8 mouse cellular contexts compared by ENCODE assay signal in the genomic region with DNA sequence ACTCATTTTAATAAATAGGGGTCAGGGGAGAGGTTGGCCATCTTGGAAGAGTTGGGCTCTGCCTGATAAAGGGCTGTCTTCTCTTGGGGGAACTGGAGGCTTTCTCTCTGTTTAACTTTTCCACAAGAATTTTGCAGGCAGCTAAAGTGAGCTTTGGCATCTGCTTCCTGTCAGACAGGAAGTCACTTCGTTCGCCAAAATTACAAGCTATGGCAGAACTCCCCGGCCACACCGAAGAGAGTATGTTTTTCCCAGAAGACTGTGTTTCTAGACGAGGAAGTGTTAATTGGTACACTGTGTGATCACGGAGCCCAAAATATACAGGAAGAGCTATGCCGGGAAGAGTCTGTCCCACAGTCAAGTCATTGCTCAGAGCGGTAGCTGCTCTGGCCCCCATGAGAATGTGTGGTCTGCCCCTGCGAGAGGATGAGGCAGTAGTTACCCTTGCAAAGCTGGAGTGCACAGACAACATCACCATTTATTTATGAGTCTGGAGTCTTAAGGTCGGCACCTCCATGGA.
DNase-seq lines count a peak whose midpoint lies in the region; ATAC-seq lines count a peak whose summit lies in the region.

No protein-coding gene starts in this region.

- H3K27me3 ChIP-seq in embryonic facial prominence, embryonic 13.5 days, result no peaks in the 10 kb centered on the region
- H3K27me3 ChIP-seq in liver, embryonic 12.5 days (replicated peaks), result no peaks in the 10 kb centered on the region

- no peak overlapping the region for H3K4me3 ChIP-seq in embryonic facial prominence, embryonic 13.5 days
- no peak overlapping the region for H3K4me3 ChIP-seq in liver, embryonic 12.5 days

- H3K4me2 ChIP-seq in embryonic facial prominence, embryonic 13.5 days, result 0 out of 2 replicates have a peak overlapping the region, but pooled peaks have one; percentile 43
- no peak overlapping the region for H3K4me2 ChIP-seq in liver, embryonic 12.5 days

- no peak overlapping the region for H3K9ac ChIP-seq in embryonic facial prominence, embryonic 13.5 days
- no peak overlapping the region for H3K9ac ChIP-seq in liver, embryonic 12.5 days

- peak; percentile 7 for DNase-seq in CD4-positive, CD25-positive, alpha-beta regulatory T cell, adult 2 months (ENCODE audit: low read depth, low spot score)
- no peak for DNase-seq in testis, postnatal 14 days (ENCODE audit: low spot score)
- no peak for DNase-seq in right cerebral cortex, postnatal 36 days (ENCODE audit: low spot score in 2 of 2)

- H3K27ac ChIP-seq in embryonic facial prominence, embryonic 13.5 days, result peak overlapping the region; percentile 84
- H3K27ac ChIP-seq in liver, embryonic 12.5 days, result peak overlapping the region; percentile 29; the same call in 1 of the 2 replicates

- WGBS in embryonic facial prominence, embryonic 13.5 days, result 37% methylated on average over 10 of the region's 10 CpGs
- 27% methylated on average over 10 of the region's 10 CpGs for WGBS in liver, embryonic 12.5 days (ENCODE audit: insufficient replicate concordance)

- H3K9me3 ChIP-seq in embryonic facial prominence, embryonic 13.5 days, result no peaks in the 10 kb centered on the region
- no peaks in the 10 kb centered on the region for H3K9me3 ChIP-seq in liver, embryonic 12.5 days (replicated peaks)

- H3K4me1 ChIP-seq in embryonic facial prominence, embryonic 13.5 days, result peaks cover 80% of the 10 kb centered on the region
- peaks cover 48% of the 10 kb centered on the region for H3K4me1 ChIP-seq in liver, embryonic 12.5 days

- ATAC-seq in CD4-positive, CD25-positive, alpha-beta regulatory T cell, adult 4 months, result no peak
- no peak for ATAC-seq in embryonic facial prominence, embryonic 13.5 days (ENCODE audit: insufficient number of reproducible peaks, insufficient read depth, low FRiP score, low TSS enrichment, low read depth)
- ATAC-seq in hematopoietic stem cell, adult 5-6 weeks (replicated peaks in 1 of 2; ENCODE audit: insufficient read depth in 1 of 2, low FRiP score in 2 of 2, low TSS enrichment in 1 of 2, low read depth in 1 of 2, poor library complexity in 2 of 2, severe bottlenecking in 2 of 2), result peak; percentile 16 to 24; a peak in 1 of 4 replicates
- no peak; the same call in 1 of the 2 replicates for ATAC-seq in liver, embryonic 12.5 days
- ATAC-seq in megakaryocyte progenitor cell, adult 5-6 weeks (replicated peaks; ENCODE audit: poor library complexity), result no peak; the same call in 1 of the 2 replicates

- H3K36me3 ChIP-seq in embryonic facial prominence, embryonic 13.5 days, result peaks cover 2% of the 10 kb centered on the region; the same call in 1 of the 2 replicates
- no peaks in the 10 kb centered on the region; the same call in 1 of the 2 replicates for H3K36me3 ChIP-seq in liver, embryonic 12.5 days

Comparison
In these comparisons a context has a peak if more than half of its experiments do, and no peak if none do; other contexts are left out.
1. ATAC-seq: peak in hematopoietic stem cell, adult 5-6 weeks (2 of 2); none in CD4-positive, CD25-positive, alpha-beta regulatory T cell, adult 4 months (single experiment), embryonic facial prominence, embryonic 13.5 days (single experiment), liver, embryonic 12.5 days (single experiment) and megakaryocyte progenitor cell, adult 5-6 weeks (single experiment).